Mouse (Mus musculus): ENCODE data around the gene Hmx2. TPM values are rescaled to one million over a fixed set of nuclear protein-coding genes. Genes with fewer than 3 reads are reported as not detected.

Hmx2 gene
- polyA plus RNA-seq (2016; fragmentation: Nextera tagmentation; extraction: Ambion mirVana) = 0.91 and 1.2 TPM in 2 replicates

GRCm38 (mm10) chr7:131548473-131548872 is at the start of gene Hmx2:
Hmx2 (plus strand) TSS chr7:131548773.
- no peaks in the 10 kb centered on the region for H3K9me3 ChIP-seq
- H3K27me3 ChIP-seq (ENCODE audit: insufficient read depth, poor library complexity, severe bottlenecking) = peaks cover 100% of the 10 kb centered on the region
- no peak within 1 kb of the TSS for H3K27ac ChIP-seq
- H3K36me3 ChIP-seq = no peaks in the 10 kb centered on the region
- no peak within 1 kb of the TSS for H3K4me3 ChIP-seq
- H3K4me1 ChIP-seq (replicated peaks) = peaks cover 23% of the 10 kb centered on the region
- DNase-seq (ENCODE audit: low spot score) = no peak
- 3% methylated on average over 3 of the region's 3 CpGs for WGBS

- H3K27ac ChIP-seq = no peak overlapping the region
- no peak for DNase-seq (ENCODE audit: low spot score)
- H3K9me3 ChIP-seq = no peaks in the 10 kb centered on the region
- H3K27me3 ChIP-seq (ENCODE audit: insufficient read depth, poor library complexity, severe bottlenecking) = peaks cover 4% of the 10 kb centered on the region
- WGBS = 82% methylated on average over 2 of the region's 2 CpGs
- no peaks in the 10 kb centered on the region for H3K36me3 ChIP-seq
- H3K4me3 ChIP-seq = no peak overlapping the region
- no peaks in the 10 kb centered on the region for H3K4me1 ChIP-seq (replicated peaks)
These were observed 44.8 kb upstream of the Hmx2 start for GRCm38 (mm10) chr7:131503739-131504138.

GRCm38 (mm10) chr7:131539979-131540378 is 8.6 kb upstream of the Hmx2 start:
- under 1% methylated on average over 7 of the region's 7 CpGs for WGBS
- Histone ChIP-seq H3K27me3 (ENCODE audit: insufficient read depth, poor library complexity, severe bottlenecking) (peaks cover 90% of the 10 kb centered on the region), H3K4me3 (no peak overlapping the region; the same call in 1 of the 2 replicates)

GRCm38 (mm10) chr7:131541184-131542114 is 7.1 kb upstream of the Hmx2 start:
- no peaks in the 10 kb centered on the region for H3K36me3 ChIP-seq
- H3K4me3 ChIP-seq = peak overlapping the region; percentile 59
- H3K4me1 ChIP-seq (replicated peaks) = peaks cover 34% of the 10 kb centered on the region
- under 1% methylated on average over 41 of the region's 41 CpGs for WGBS
- no peaks in the 10 kb centered on the region for H3K9me3 ChIP-seq
- H3K27ac ChIP-seq = no peak overlapping the region
- peaks cover 100% of the 10 kb centered on the region for H3K27me3 ChIP-seq (ENCODE audit: insufficient read depth, poor library complexity, severe bottlenecking)
- no peak for DNase-seq (ENCODE audit: low spot score)

More at GRCm38 (mm10) chr7:131539979-131540378, 8.6 kb upstream of the Hmx2 start:
- no peaks in the 10 kb centered on the region for H3K9me3 ChIP-seq
- H3K4me1 ChIP-seq (replicated peaks) = peaks cover 34% of the 10 kb centered on the region
- H3K36me3 ChIP-seq = no peaks in the 10 kb centered on the region
- no peak overlapping the region for H3K27ac ChIP-seq
- DNase-seq (ENCODE audit: low spot score) = peak; percentile 88

GRCm38 (mm10) chr7:131542115-131542871 is 6.3 kb upstream of the Hmx2 start, which contains the start of gene Hmx3:
Hmx3 (plus strand) TSS chr7:131542867.
- no peaks in the 10 kb centered on the region for H3K9me3 ChIP-seq
- peak within 1 kb of the TSS; percentile 75 for H3K27ac ChIP-seq
- H3K4me1 ChIP-seq (replicated peaks) = peaks cover 34% of the 10 kb centered on the region
- WGBS = under 1% methylated on average over 57 of the region's 65 CpGs
- H3K36me3 ChIP-seq = no peaks in the 10 kb centered on the region
- DNase-seq (ENCODE audit: low spot score) = peak; percentile 76
- H3K27me3 ChIP-seq (ENCODE audit: insufficient read depth, poor library complexity, severe bottlenecking) = peaks cover 100% of the 10 kb centered on the region
- peak within 1 kb of the TSS; percentile 59 for H3K4me3 ChIP-seq

- Histone ChIP-seq H3K27me3 (ENCODE audit: insufficient read depth, poor library complexity, severe bottlenecking) (peaks cover 100% of the 10 kb centered on the region), H3K36me3 (no peaks in the 10 kb centered on the region), H3K4me1 (replicated peaks) (peaks cover 34% of the 10 kb centered on the region), H3K27ac (peak overlapping the region; percentile 75), H3K9me3 (no peaks in the 10 kb centered on the region), H3K4me3 (peak overlapping the region; percentile 59)
- under 1% methylated on average over 68 of the region's 71 CpGs for WGBS
- DNase-seq (ENCODE audit: low spot score) = peak; percentile 58
These were observed 5.5 kb upstream of the Hmx2 start for GRCm38 (mm10) chr7:131542872-131543622.

- peaks cover 34% of the 10 kb centered on the region for H3K4me1 ChIP-seq (replicated peaks)
- no peaks in the 10 kb centered on the region for H3K36me3 ChIP-seq
- H3K9me3 ChIP-seq = no peaks in the 10 kb centered on the region
- peak overlapping the region; percentile 75 for H3K27ac ChIP-seq
- DNase-seq (ENCODE audit: low spot score) = peak; percentile 69
- WGBS = under 1% methylated on average over 75 of the region's 75 CpGs
- H3K27me3 ChIP-seq (ENCODE audit: insufficient read depth, poor library complexity, severe bottlenecking) = peaks cover 100% of the 10 kb centered on the region
- H3K4me3 ChIP-seq = peak overlapping the region; percentile 59
These were observed 4.7 kb upstream of the Hmx2 start for GRCm38 (mm10) chr7:131543623-131544481.

- Histone ChIP-seq H3K36me3 (no peaks in the 10 kb centered on the region), H3K9me3 (no peaks in the 10 kb centered on the region), H3K4me3 (0 out of 2 replicates have a peak overlapping the region, but pooled peaks have one; percentile 59), H3K27me3 (ENCODE audit: insufficient read depth, poor library complexity, severe bottlenecking) (peaks cover 100% of the 10 kb centered on the region), H3K27ac (no peak overlapping the region), H3K4me1 (replicated peaks) (peaks cover 34% of the 10 kb centered on the region)
- DNase-seq (ENCODE audit: low spot score) = no peak
- WGBS = 1% methylated on average over 5 of the region's 5 CpGs
These were observed 3.7 kb upstream of the Hmx2 start for GRCm38 (mm10) chr7:131544871-131545270.

- Histone ChIP-seq H3K36me3 (no peaks in the 10 kb centered on the region), H3K27ac (no peak overlapping the region), H3K4me1 (replicated peaks) (peaks cover 34% of the 10 kb centered on the region), H3K4me3 (no peak overlapping the region), H3K27me3 (ENCODE audit: insufficient read depth, poor library complexity, severe bottlenecking) (peaks cover 100% of the 10 kb centered on the region), H3K9me3 (no peaks in the 10 kb centered on the region)
- under 1% methylated on average over 13 of the region's 13 CpGs for WGBS
- DNase-seq (ENCODE audit: low spot score) = peak; percentile 22
These were observed 2.7 kb upstream of the Hmx2 start for GRCm38 (mm10) chr7:131545701-131546385.

GRCm38 (mm10) chr7:131546423-131546822 is 2.1 kb upstream of the Hmx2 start:
- Histone ChIP-seq H3K9me3 (no peaks in the 10 kb centered on the region), H3K27ac (no peak overlapping the region), H3K27me3 (ENCODE audit: insufficient read depth, poor library complexity, severe bottlenecking) (peaks cover 100% of the 10 kb centered on the region), H3K4me3 (no peak overlapping the region), H3K36me3 (no peaks in the 10 kb centered on the region), H3K4me1 (replicated peaks) (peaks cover 32% of the 10 kb centered on the region)
- peak; percentile 37 for DNase-seq (ENCODE audit: low spot score)
- 4% methylated on average over 2 of the region's 2 CpGs for WGBS

GRCm38 (mm10) chr7:131547481-131547880 is 1.1 kb upstream of the Hmx2 start:
- no peak overlapping the region for H3K27ac ChIP-seq
- DNase-seq (ENCODE audit: low spot score) = peak; percentile 24
- peaks cover 100% of the 10 kb centered on the region for H3K27me3 ChIP-seq (ENCODE audit: insufficient read depth, poor library complexity, severe bottlenecking)
- H3K4me3 ChIP-seq = no peak overlapping the region
- no peaks in the 10 kb centered on the region for H3K9me3 ChIP-seq
- WGBS = 2% methylated on average over 5 of the region's 5 CpGs
- H3K4me1 ChIP-seq (replicated peaks) = peaks cover 25% of the 10 kb centered on the region
- no peaks in the 10 kb centered on the region for H3K36me3 ChIP-seq
